Mouse (Mus musculus) layer of hippocampus, adult 9-10 months (tissue): Measurements from ENCODE around the gene Csf2rb.
"Not testable (repeated sequence)": the region's sequence is repeated elsewhere in the genome, so short reads cannot be mapped to it uniquely, and the experiment has no call there.

Experiments
- DNase-seq: peaks from one replicate; pipeline ENCODE4 v3.0.0; 2022; ENCODE audit warnings: low spot score

The Csf2rb gene

GRCm38 (mm10) chr15:78325671-78326339 is at the start of gene Csf2rb:
TSS of gene Csf2rb (plus strand) at chr15:78325752.
- DNase-seq = peak; percentile 27

- no peak for DNase-seq
Measured at GRCm38 (mm10) chr15:78278308-78278707, 47.2 kb upstream of the Csf2rb start.

- DNase-seq = no peak
Measured at GRCm38 (mm10) chr15:78287941-78288340, 37.6 kb upstream of the Csf2rb start.

GRCm38 (mm10) chr15:78289775-78290174 is 35.8 kb upstream of the Csf2rb start:
- DNase-seq = not testable (repeated sequence)

- DNase-seq = not testable (repeated sequence)
Measured at GRCm38 (mm10) chr15:78293228-78293627, 32.3 kb upstream of the Csf2rb start.

- no peak for DNase-seq
Measured at GRCm38 (mm10) chr15:78293716-78294115, 31.8 kb upstream of the Csf2rb start.

- DNase-seq = no peak
Measured at GRCm38 (mm10) chr15:78298558-78298957, 27.0 kb upstream of the Csf2rb start.

GRCm38 (mm10) chr15:78299641-78300040 is 25.9 kb upstream of the Csf2rb start:
- no peak for DNase-seq

- no peak for DNase-seq
Measured at GRCm38 (mm10) chr15:78300773-78301172, 24.8 kb upstream of the Csf2rb start.

- no peak for DNase-seq
Measured at GRCm38 (mm10) chr15:78302718-78303117, 22.8 kb upstream of the Csf2rb start.

- no peak for DNase-seq
Measured at GRCm38 (mm10) chr15:78303665-78304233, 21.8 kb upstream of the Csf2rb start.

- no peak for DNase-seq
Measured at GRCm38 (mm10) chr15:78305341-78305933, 20.1 kb upstream of the Csf2rb start, which contains the start of gene Csf2rb2. TSS of gene Csf2rb2 (minus strand) at chr15:78305721.

GRCm38 (mm10) chr15:78309865-78310264 is 15.7 kb upstream of the Csf2rb start:
- no peak for DNase-seq

GRCm38 (mm10) chr15:78310971-78311370 is 14.6 kb upstream of the Csf2rb start:
- no peak for DNase-seq

- DNase-seq = not testable (repeated sequence)
Measured at GRCm38 (mm10) chr15:78312421-78313233, 12.9 kb upstream of the Csf2rb start.

- not testable (repeated sequence) for DNase-seq
Measured at GRCm38 (mm10) chr15:78313659-78314058, 11.9 kb upstream of the Csf2rb start.

GRCm38 (mm10) chr15:78318338-78319171 is 7.0 kb upstream of the Csf2rb start:
- not testable (repeated sequence) for DNase-seq

GRCm38 (mm10) chr15:78320825-78321496 is 4.6 kb upstream of the Csf2rb start:
- peak; percentile 48 for DNase-seq

- DNase-seq = no peak
Measured at GRCm38 (mm10) chr15:78323366-78323765, 2.2 kb upstream of the Csf2rb start.

- no peak for DNase-seq
Measured at GRCm38 (mm10) chr15:78324294-78324693, 1.3 kb upstream of the Csf2rb start.

- DNase-seq = no peak
Measured at GRCm38 (mm10) chr15:78326747-78327146, 1.2 kb downstream of the Csf2rb start.
